Mouse (Mus musculus): ENCODE measurements at regions not wholly inside any gene's neighbourhood (a gene's known extent, or its start where the extent isn't known, plus 50 kb on each side); places are given as distances from the start of the nearest gene placed in this dataset.

GRCm38 (mm10) chr2:147267257-147267656 lies 73.2 kb upstream of the Nkx2-2 start:
- TF ChIP-seq CTCF (IDR thresholded peaks at IDR 0.05; ENCODE audit: borderline replicate concordance, insufficient read depth, low read depth, low read length), result no peak
- no peak for TF ChIP-seq POLR2A (IDR thresholded peaks at IDR 0.05; ENCODE audit: borderline replicate concordance, insufficient read depth, low read length)
